In genomic region chr17:49992625-49993603, GRCm38 (mm10) we compare ENCODE assay signal across 14 mouse cellular contexts.
DNase-seq lines count a peak whose midpoint lies in the region; ATAC-seq and TF ChIP-seq lines count a peak whose summit lies in the region.
"Had no signal": no experiment of that assay in that cellular context is flagged by ENCODE, and none has a peak within 500 bp of the region (broad histone marks: within the 10 kb centered on the region; RNA-seq: fewer than 3 reads in every experiment).

No protein-coding gene starts in this region.

- no peak overlapping the region for H3K9ac ChIP-seq in forebrain, embryonic 13.5 days
- no peak overlapping the region for H3K9ac ChIP-seq in forebrain, embryonic 11.5 days (ENCODE audit: low read length)
- H3K9ac ChIP-seq in heart, postnatal 0 days (replicated peaks; ENCODE audit: low read depth, low read length), result no peak overlapping the region
- H3K9ac ChIP-seq: hindbrain, embryonic 14.5 days; limb, embryonic 13.5 days had no signal

- no peak overlapping the region for H3K4me3 ChIP-seq in forebrain, embryonic 13.5 days
- no peak overlapping the region for H3K4me3 ChIP-seq in forebrain, embryonic 11.5 days (ENCODE audit: low read depth, low read length)
- H3K4me3 ChIP-seq in heart, postnatal 0 days (ENCODE audit: low read depth, low read length), result no peak overlapping the region
- H3K4me3 ChIP-seq: limb, embryonic 13.5 days had no signal

- no peak overlapping the region for H3K4me2 ChIP-seq in forebrain, embryonic 13.5 days
- H3K4me2 ChIP-seq in forebrain, embryonic 11.5 days (ENCODE audit: low read depth, low read length, severe bottlenecking), result no peak overlapping the region
- no peak overlapping the region for H3K4me2 ChIP-seq in heart, postnatal 0 days (ENCODE audit: low read depth, low read length)
- H3K4me2 ChIP-seq: hindbrain, embryonic 14.5 days; limb, embryonic 13.5 days had no signal

- peaks cover 4% of the 10 kb centered on the region; the same call in 1 of the 2 replicates for H3K27me3 ChIP-seq in forebrain, embryonic 13.5 days
- no peaks in the 10 kb centered on the region for H3K27me3 ChIP-seq in forebrain, embryonic 11.5 days (ENCODE audit: control insufficient read depth, insufficient read depth, low read length)
- no peaks in the 10 kb centered on the region for H3K27me3 ChIP-seq in heart, postnatal 0 days (ENCODE audit: control insufficient read depth, insufficient read depth, low read length)
- H3K27me3 ChIP-seq: limb, embryonic 13.5 days had no signal

- ATAC-seq in forebrain, embryonic 13.5 days, result peak; percentile 52; the same call in 1 of the 2 replicates
- no peak for ATAC-seq in forebrain, embryonic 11.5 days (replicated peaks; ENCODE audit: low FRiP score)
- peak; percentile 33 for ATAC-seq in heart, postnatal 0 days (ENCODE audit: insufficient read depth, low read depth)

- H3K4me1 ChIP-seq in forebrain, embryonic 13.5 days, result peaks cover 11% of the 10 kb centered on the region
- peaks cover 2% of the 10 kb centered on the region; the same call in 1 of the 2 replicates for H3K4me1 ChIP-seq in forebrain, embryonic 11.5 days (replicated peaks; ENCODE audit: control insufficient read depth, insufficient read depth, low read length)
- H3K4me1 ChIP-seq in heart, postnatal 0 days (ENCODE audit: control insufficient read depth, insufficient read depth), result peaks cover 7% of the 10 kb centered on the region; the same call in 1 of the 2 replicates

- no peaks in the 10 kb centered on the region for H3K9me3 ChIP-seq in forebrain, embryonic 13.5 days (replicated peaks)
- H3K9me3 ChIP-seq in forebrain, embryonic 11.5 days (ENCODE audit: control insufficient read depth, low read length), result no peaks in the 10 kb centered on the region
- no peaks in the 10 kb centered on the region for H3K9me3 ChIP-seq in heart, postnatal 0 days (replicated peaks; ENCODE audit: control insufficient read depth, low read length)
- H3K9me3 ChIP-seq: limb, embryonic 13.5 days had no signal

- TF ChIP-seq POLR2A in brain, embryonic 14.5 days (IDR thresholded peaks at IDR 0.05; ENCODE audit: borderline replicate concordance, extremely low read depth, insufficient read depth, insufficient read length, poor library complexity, severe bottlenecking), result no peak

- no peak overlapping the region for H3K27ac ChIP-seq in forebrain, embryonic 13.5 days
- no peak overlapping the region for H3K27ac ChIP-seq in forebrain, embryonic 11.5 days (ENCODE audit: low read depth, low read length)
- peak overlapping the region; percentile 51; the same call in 1 of the 2 replicates for H3K27ac ChIP-seq in heart, postnatal 0 days (ENCODE audit: low read depth)
- H3K27ac ChIP-seq: hindbrain, embryonic 14.5 days; limb, embryonic 13.5 days had no signal

- TF ChIP-seq EP300 in heart, postnatal 0 days (IDR thresholded peaks at IDR 0.05; ENCODE audit: low read depth), result no peak

- DNase-seq in forebrain, embryonic 11.5 days (ENCODE audit: low spot score), result no peak
- peak; percentile 19 for DNase-seq in heart, postnatal 0 days (ENCODE audit: low spot score)
- no peak for DNase-seq in heart, postnatal 10 days
- DNase-seq in B cell, adult 2 months, result peak; percentile 14 to 15
- peak; percentile 76 for DNase-seq in brain, embryonic 14.5 days (ENCODE audit: low read depth)
- DNase-seq in thymus, postnatal 25 days, result no peak
- no peak for DNase-seq in retina, postnatal 1 day
- DNase-seq: adrenal gland, postnatal 25 days; kidney, adult 2 months; lung, adult 18-20 months; thymus, postnatal 4 days had no signal

- no peak for TF ChIP-seq CTCF in heart, postnatal 0 days (IDR thresholded peaks at IDR 0.05; ENCODE audit: low read depth)
- no peak for TF ChIP-seq CTCF in brain, embryonic 14.5 days (IDR thresholded peaks at IDR 0.05; ENCODE audit: borderline replicate concordance, extremely low read depth, insufficient read depth, insufficient read length)

- intact Hi-C loops in heart, postnatal 10 days (cut with DNase I), result no loop called here

- H3K36me3 ChIP-seq in forebrain, embryonic 13.5 days (ENCODE audit: poor library complexity, severe bottlenecking), result no peaks in the 10 kb centered on the region
- no peaks in the 10 kb centered on the region for H3K36me3 ChIP-seq in forebrain, embryonic 11.5 days (ENCODE audit: control insufficient read depth, insufficient read depth, low read length)
- peaks cover 18% of the 10 kb centered on the region for H3K36me3 ChIP-seq in heart, postnatal 0 days (replicated peaks; ENCODE audit: control insufficient read depth, insufficient read depth, low read length)
- H3K36me3 ChIP-seq: limb, embryonic 13.5 days had no signal

- 85% methylated on average over 11 of the region's 11 CpGs for WGBS in forebrain, embryonic 13.5 days
- WGBS in forebrain, embryonic 11.5 days, result 84% methylated on average over 11 of the region's 11 CpGs
- WGBS in heart, postnatal 0 days, result 45% methylated on average over 11 of the region's 11 CpGs

Comparison
In these comparisons a context has a peak if more than half of its experiments do, and no peak if none do; other contexts are left out.
1. DNase-seq: peak in heart, postnatal 0 days (single experiment), B cell, adult 2 months (2 of 2) and brain, embryonic 14.5 days (single experiment); none in forebrain, embryonic 11.5 days (single experiment), heart, postnatal 10 days (0 of 2), thymus, postnatal 25 days (single experiment) and retina, postnatal 1 day (single experiment).